Mouse (Mus musculus): ENCODE measurements around the gene Lmbr1l. TPM values are rescaled to one million over a fixed set of nuclear protein-coding genes. Genes with fewer than 3 reads are reported as not detected.
"Not testable (repeated sequence)": the region's sequence is repeated elsewhere in the genome, so short reads cannot be mapped to it uniquely, and the experiment has no call there.

Gene Lmbr1l
- polyA plus RNA-seq, 1 experiment from 2014 or later: 8.1 TPM

- no peak overlapping the region for H3K4me2 ChIP-seq (replicated peaks)
- ATAC-seq (ENCODE audit: low FRiP score): no peak
- 85% methylated on average over 3 of the region's 3 CpGs for WGBS
Observed at GRCm38 (mm10) chr15:98924682-98925081, 6.7 kb upstream of the Lmbr1l start.

DNA sequence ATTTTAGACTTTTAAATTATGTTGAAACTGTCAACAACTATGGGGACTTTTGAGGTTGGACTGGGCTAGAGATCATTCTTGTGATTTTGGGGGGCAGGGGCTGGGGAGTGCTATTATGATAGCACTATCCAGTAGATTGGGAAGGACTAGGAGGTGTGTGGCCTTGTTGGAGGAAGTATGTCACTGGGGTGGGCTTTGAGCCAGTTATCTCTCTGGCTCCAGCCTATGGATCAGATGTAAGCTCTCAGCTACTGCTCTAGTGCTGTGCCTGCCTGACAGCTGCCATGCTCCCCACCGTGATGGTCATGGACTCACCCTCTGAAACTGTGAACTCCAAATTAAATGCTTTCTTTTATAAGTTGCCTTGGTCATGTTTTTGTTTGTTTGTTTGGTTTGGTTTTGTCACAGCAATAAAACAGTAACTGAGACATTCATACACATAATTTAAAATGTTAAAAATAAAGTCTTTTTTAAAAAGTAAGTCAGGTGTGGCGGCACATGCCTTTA lies 5.1 kb upstream of the Lmbr1l start:
- Histone ChIP-seq H3K36me3 (replicated peaks; ENCODE audit: control insufficient read depth, insufficient read depth) (no peaks in the 10 kb centered on the region), H3K9me3 (ENCODE audit: control insufficient read depth, low read length) (no peaks in the 10 kb centered on the region), H3K4me3 (replicated peaks; ENCODE audit: low read length) (no peak overlapping the region), H3K27me3 (ENCODE audit: control insufficient read depth, insufficient read depth, low read length) (no peaks in the 10 kb centered on the region), H3K27ac (no peak overlapping the region), H3K4me2 (replicated peaks) (no peak overlapping the region), H3K9ac (no peak overlapping the region), H3K4me1 (replicated peaks; ENCODE audit: control insufficient read depth, insufficient read depth, low read length) (peaks cover 5% of the 10 kb centered on the region; the same call in 1 of the 2 replicates)
- no peak for ATAC-seq (ENCODE audit: low FRiP score)
- no peak for DNase-seq (ENCODE audit: low spot score)
- 84% methylated on average over 2 of the region's 2 CpGs for WGBS

More at GRCm38 (mm10) chr15:98924682-98925081, 6.7 kb upstream of the Lmbr1l start:
- no peak for DNase-seq (ENCODE audit: low spot score)
- H3K27me3 ChIP-seq (ENCODE audit: control insufficient read depth, insufficient read depth, low read length): no peaks in the 10 kb centered on the region
- H3K9ac ChIP-seq: no peak overlapping the region
- H3K4me3 ChIP-seq (replicated peaks; ENCODE audit: low read length): no peak overlapping the region
- no peak overlapping the region for H3K27ac ChIP-seq
- H3K36me3 ChIP-seq (replicated peaks; ENCODE audit: control insufficient read depth, insufficient read depth): no peaks in the 10 kb centered on the region
- H3K9me3 ChIP-seq (ENCODE audit: control insufficient read depth, low read length): no peaks in the 10 kb centered on the region
- H3K4me1 ChIP-seq (replicated peaks; ENCODE audit: control insufficient read depth, insufficient read depth, low read length): peaks cover 8% of the 10 kb centered on the region

DNA sequence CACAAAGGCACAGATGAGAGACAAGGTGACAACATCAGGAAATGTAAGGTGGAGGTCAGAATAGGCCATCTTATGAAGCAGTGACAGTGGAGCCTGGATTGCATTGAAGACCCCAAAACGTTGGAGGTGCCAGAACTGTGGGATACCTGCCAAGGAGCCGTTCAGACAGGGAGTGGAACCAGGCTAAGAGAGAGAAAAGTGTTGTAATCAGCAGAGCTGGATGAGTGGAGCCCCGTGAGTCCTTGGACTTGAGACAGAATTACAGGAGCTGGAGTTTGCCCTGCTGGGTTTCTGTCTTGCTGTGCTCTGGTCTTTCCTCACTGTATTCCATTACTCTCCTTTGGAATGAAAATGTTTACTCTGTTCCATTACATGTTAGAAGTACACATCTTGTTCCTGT lies 4.5 kb upstream of the Lmbr1l start:
- Histone ChIP-seq H3K4me2 (replicated peaks) (no peak overlapping the region), H3K27ac (no peak overlapping the region), H3K9ac (no peak overlapping the region), H3K4me3 (replicated peaks; ENCODE audit: low read length) (no peak overlapping the region), H3K36me3 (replicated peaks; ENCODE audit: control insufficient read depth, insufficient read depth) (no peaks in the 10 kb centered on the region), H3K4me1 (replicated peaks; ENCODE audit: control insufficient read depth, insufficient read depth, low read length) (peaks cover 5% of the 10 kb centered on the region; the same call in 1 of the 2 replicates), H3K27me3 (ENCODE audit: control insufficient read depth, insufficient read depth, low read length) (no peaks in the 10 kb centered on the region), H3K9me3 (ENCODE audit: control insufficient read depth, low read length) (no peaks in the 10 kb centered on the region)
- DNase-seq (ENCODE audit: low spot score) (no peak), ATAC-seq (ENCODE audit: low FRiP score) (no peak)
- WGBS: 50% methylated on average over 3 of the region's 3 CpGs

DNA sequence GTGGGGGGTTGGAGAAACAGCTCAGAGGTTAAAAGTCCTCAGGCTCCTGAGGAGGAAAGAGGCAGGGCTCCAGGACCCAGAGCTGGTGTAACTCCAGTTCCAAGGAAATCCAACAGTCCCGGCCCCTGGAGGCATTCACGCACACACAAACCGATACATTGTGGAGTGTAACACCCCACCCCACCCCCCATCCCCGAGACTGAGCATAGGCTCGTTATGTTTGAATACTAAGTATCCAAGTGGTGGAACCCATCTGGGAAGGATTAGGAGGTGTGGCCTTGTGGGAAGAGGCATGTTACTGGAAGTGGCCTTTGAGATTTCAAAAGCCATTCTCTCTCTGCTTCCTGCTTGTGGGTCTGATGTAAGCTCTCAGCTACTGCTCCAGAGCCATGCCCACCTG lies 3.5 kb upstream of the Lmbr1l start:
- Histone ChIP-seq H3K27ac (no peak overlapping the region), H3K4me3 (replicated peaks; ENCODE audit: low read length) (no peak overlapping the region), H3K4me2 (replicated peaks) (no peak overlapping the region), H3K4me1 (replicated peaks; ENCODE audit: control insufficient read depth, insufficient read depth, low read length) (peaks cover 9% of the 10 kb centered on the region), H3K27me3 (ENCODE audit: control insufficient read depth, insufficient read depth, low read length) (no peaks in the 10 kb centered on the region), H3K36me3 (replicated peaks; ENCODE audit: control insufficient read depth, insufficient read depth) (no peaks in the 10 kb centered on the region), H3K9me3 (ENCODE audit: control insufficient read depth, low read length) (no peaks in the 10 kb centered on the region), H3K9ac (no peak overlapping the region)
- no peak for DNase-seq (ENCODE audit: low spot score)
- ATAC-seq (ENCODE audit: low FRiP score): no peak
- WGBS: 86% methylated on average over 5 of the region's 5 CpGs

GRCm38 (mm10) chr15:98918499-98918895 lies 466 bp upstream of the Lmbr1l start:
- WGBS: 30% methylated on average over 8 of the region's 8 CpGs
- H3K9me3 ChIP-seq (ENCODE audit: control insufficient read depth, low read length): not testable (repeated sequence)

DNA sequence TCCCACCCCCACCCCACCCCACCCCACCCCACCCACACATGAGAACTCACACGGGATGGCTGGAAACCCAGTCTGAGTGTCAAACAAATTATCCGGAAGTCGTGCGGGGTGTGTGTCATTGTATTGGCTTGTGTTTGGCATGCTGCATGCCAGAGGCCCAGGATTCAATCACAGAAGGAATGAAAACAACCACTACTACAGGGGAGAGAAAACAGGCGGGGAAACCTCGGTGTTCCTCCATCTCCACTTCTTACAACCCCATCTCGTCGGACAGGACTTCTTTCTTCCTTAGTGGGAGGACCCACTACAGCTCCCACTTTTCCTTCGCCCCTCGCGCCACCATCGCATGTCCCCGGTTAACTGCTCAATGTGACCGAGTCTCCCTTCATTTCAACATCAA lies 940 bp downstream of the Lmbr1l start:
- Histone ChIP-seq H3K36me3 (replicated peaks; ENCODE audit: control insufficient read depth, insufficient read depth) (peaks cover 26% of the 10 kb centered on the region), H3K9me3 (ENCODE audit: control insufficient read depth, low read length) (no peaks in the 10 kb centered on the region), H3K4me3 (replicated peaks; ENCODE audit: low read length) (peak overlapping the region; percentile 92), H3K27me3 (ENCODE audit: control insufficient read depth, insufficient read depth, low read length) (no peaks in the 10 kb centered on the region), H3K4me1 (replicated peaks; ENCODE audit: control insufficient read depth, insufficient read depth, low read length) (peaks cover 27% of the 10 kb centered on the region), H3K27ac (peak overlapping the region; percentile 97), H3K9ac (peak overlapping the region; percentile 90), H3K4me2 (replicated peaks) (peak overlapping the region; percentile 76)
- WGBS: 1% methylated on average over 14 of the region's 14 CpGs
- DNase-seq (ENCODE audit: low spot score) (no peak), ATAC-seq (ENCODE audit: low FRiP score) (no peak)

More at GRCm38 (mm10) chr15:98918499-98918895, 466 bp upstream of the Lmbr1l start:
- H3K9ac ChIP-seq: peak overlapping the region; percentile 90
- H3K4me2 ChIP-seq (replicated peaks): peak overlapping the region; percentile 76
- peaks cover 27% of the 10 kb centered on the region for H3K4me1 ChIP-seq (replicated peaks; ENCODE audit: control insufficient read depth, insufficient read depth, low read length)
- not testable (repeated sequence) for DNase-seq (ENCODE audit: low spot score); H3K27me3 ChIP-seq (ENCODE audit: control insufficient read depth, insufficient read depth, low read length); ATAC-seq (ENCODE audit: low FRiP score)
- H3K36me3 ChIP-seq (replicated peaks; ENCODE audit: control insufficient read depth, insufficient read depth): peaks cover 12% of the 10 kb centered on the region; the same call in 1 of the 2 replicates
- peak overlapping the region; percentile 97 for H3K27ac ChIP-seq
- H3K4me3 ChIP-seq (replicated peaks; ENCODE audit: low read length): peak overlapping the region; percentile 92

- H3K27ac ChIP-seq: no peak overlapping the region
- ATAC-seq (ENCODE audit: low FRiP score): no peak
- peak overlapping the region; percentile 76 for H3K4me2 ChIP-seq (replicated peaks)
- peaks cover 37% of the 10 kb centered on the region for H3K36me3 ChIP-seq (replicated peaks; ENCODE audit: control insufficient read depth, insufficient read depth)
- DNase-seq (ENCODE audit: low spot score): no peak
- H3K27me3 ChIP-seq (ENCODE audit: control insufficient read depth, insufficient read depth, low read length): no peaks in the 10 kb centered on the region
- H3K9ac ChIP-seq: peak overlapping the region; percentile 90
- H3K4me1 ChIP-seq (replicated peaks; ENCODE audit: control insufficient read depth, insufficient read depth, low read length): peaks cover 27% of the 10 kb centered on the region
- WGBS: 93% methylated on average over 4 of the region's 4 CpGs
- peak overlapping the region; percentile 92 for H3K4me3 ChIP-seq (replicated peaks; ENCODE audit: low read length)
- no peaks in the 10 kb centered on the region for H3K9me3 ChIP-seq (ENCODE audit: control insufficient read depth, low read length)
Observed at GRCm38 (mm10) chr15:98916016-98916415, 2.0 kb downstream of the Lmbr1l start.

DNA sequence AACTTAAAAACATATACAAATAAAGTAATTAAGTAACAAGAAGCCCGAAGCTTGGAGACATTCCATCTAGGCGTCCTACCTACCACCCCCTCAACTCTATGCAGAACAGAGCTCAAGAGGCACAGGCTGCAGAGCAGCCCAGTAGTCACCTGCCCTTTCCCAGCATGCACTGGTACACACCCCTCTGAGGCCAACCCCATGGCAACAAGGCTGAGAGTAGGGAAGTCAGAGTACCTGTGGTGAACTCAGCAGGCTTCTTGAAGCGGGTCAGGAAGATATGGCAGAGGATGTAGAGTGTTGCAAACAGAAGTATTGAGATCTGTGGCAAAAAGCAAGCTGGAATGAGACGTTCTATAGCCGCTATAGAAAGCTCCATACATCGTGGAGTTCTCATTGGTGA lies 3.1 kb downstream of the Lmbr1l start:
- Histone ChIP-seq H3K4me1 (replicated peaks; ENCODE audit: control insufficient read depth, insufficient read depth, low read length) (peaks cover 27% of the 10 kb centered on the region), H3K4me3 (replicated peaks; ENCODE audit: low read length) (no peak overlapping the region), H3K9me3 (ENCODE audit: control insufficient read depth, low read length) (no peaks in the 10 kb centered on the region), H3K4me2 (replicated peaks) (no peak overlapping the region), H3K36me3 (replicated peaks; ENCODE audit: control insufficient read depth, insufficient read depth) (peaks cover 48% of the 10 kb centered on the region), H3K9ac (no peak overlapping the region), H3K27me3 (ENCODE audit: control insufficient read depth, insufficient read depth, low read length) (no peaks in the 10 kb centered on the region), H3K27ac (no peak overlapping the region)
- DNase-seq (ENCODE audit: low spot score) (no peak), ATAC-seq (ENCODE audit: low FRiP score) (no peak)
- WGBS: 94% methylated on average over 6 of the region's 6 CpGs

GRCm38 (mm10) chr15:98904692-98905091 lies 13.3 kb downstream of the Lmbr1l start:
- no peak overlapping the region for H3K27ac ChIP-seq
- no peak overlapping the region for H3K4me2 ChIP-seq (replicated peaks)
- ATAC-seq (ENCODE audit: low FRiP score) (no peak), DNase-seq (ENCODE audit: low spot score) (peak; percentile 73)
- no peak overlapping the region for H3K4me3 ChIP-seq (replicated peaks; ENCODE audit: low read length)
- no peak overlapping the region for H3K9ac ChIP-seq
- WGBS: 28% methylated on average over 10 of the region's 10 CpGs
- H3K4me1 ChIP-seq (replicated peaks; ENCODE audit: control insufficient read depth, insufficient read depth, low read length): no peaks in the 10 kb centered on the region
- no peaks in the 10 kb centered on the region for H3K9me3 ChIP-seq (ENCODE audit: control insufficient read depth, low read length)
- peaks cover 65% of the 10 kb centered on the region for H3K36me3 ChIP-seq (replicated peaks; ENCODE audit: control insufficient read depth, insufficient read depth)
- H3K27me3 ChIP-seq (ENCODE audit: control insufficient read depth, insufficient read depth, low read length): peaks cover 9% of the 10 kb centered on the region

DNA sequence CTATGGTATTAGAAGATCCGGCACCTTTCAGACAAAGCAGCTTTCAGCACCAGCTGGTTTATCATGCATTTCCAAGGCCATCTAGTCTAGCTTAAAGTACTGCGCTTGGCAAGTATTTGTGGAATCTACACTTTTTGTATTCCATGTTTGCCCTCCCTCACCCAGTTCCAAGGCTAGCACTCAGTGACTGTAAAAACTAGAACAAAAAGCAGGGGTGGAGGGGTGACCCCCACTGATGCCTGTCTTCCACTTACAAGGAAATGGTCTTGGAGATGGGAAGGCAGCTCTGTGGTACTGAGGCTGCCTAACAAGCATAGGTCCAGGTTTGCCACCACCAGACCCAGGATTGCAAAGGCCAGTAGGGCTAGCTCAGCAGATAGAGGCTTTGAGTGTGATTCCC lies 15.4 kb downstream of the Lmbr1l start:
- Histone ChIP-seq H3K36me3 (replicated peaks; ENCODE audit: control insufficient read depth, insufficient read depth) (peaks cover 44% of the 10 kb centered on the region), H3K9me3 (ENCODE audit: control insufficient read depth, low read length) (no peaks in the 10 kb centered on the region), H3K27ac (no peak overlapping the region), H3K4me1 (replicated peaks; ENCODE audit: control insufficient read depth, insufficient read depth, low read length) (peaks cover 5% of the 10 kb centered on the region; the same call in 1 of the 2 replicates), H3K4me2 (replicated peaks) (no peak overlapping the region), H3K9ac (no peak overlapping the region), H3K4me3 (replicated peaks; ENCODE audit: low read length) (no peak overlapping the region), H3K27me3 (ENCODE audit: control insufficient read depth, insufficient read depth, low read length) (peaks cover 30% of the 10 kb centered on the region)
- DNase-seq (ENCODE audit: low spot score): no peak
- WGBS: 90% methylated on average over 2 of the region's 2 CpGs
- ATAC-seq (ENCODE audit: low FRiP score): no peak
